Mouse (Mus musculus) C2C12 (cell line): Measurements from ENCODE around the gene Slc25a35.

Experiments
- CTCF ChIP-seq: IDR thresholded peaks from one replicate; pipeline ENCODE4 v1.5.1; 2011; ENCODE audit not compliant: control insufficient read depth, insufficient read depth, insufficient read length
- USF1 ChIP-seq: IDR thresholded peaks from one replicate; pipeline ENCODE4 v1.6.1; 2011; ENCODE audit warnings: low read depth, mild to moderate bottlenecking, control low read depth, moderate library complexity

GRCm38 (mm10) chr11:68957971-68958370 lies 10.0 kb upstream of the Slc25a35 start:
- TF ChIP-seq USF1 (no peak), CTCF (no peak)
